Mouse (Mus musculus): Measurements from ENCODE around the gene Gabbr2. TPM values are rescaled to one million over a fixed set of nuclear protein-coding genes. Genes with fewer than 3 reads are reported as not detected.

Gene Gabbr2
- total and polyA plus RNA-seq, 2 experiments from 2014 or later: 17.7 to 98.9 TPM

DNA sequence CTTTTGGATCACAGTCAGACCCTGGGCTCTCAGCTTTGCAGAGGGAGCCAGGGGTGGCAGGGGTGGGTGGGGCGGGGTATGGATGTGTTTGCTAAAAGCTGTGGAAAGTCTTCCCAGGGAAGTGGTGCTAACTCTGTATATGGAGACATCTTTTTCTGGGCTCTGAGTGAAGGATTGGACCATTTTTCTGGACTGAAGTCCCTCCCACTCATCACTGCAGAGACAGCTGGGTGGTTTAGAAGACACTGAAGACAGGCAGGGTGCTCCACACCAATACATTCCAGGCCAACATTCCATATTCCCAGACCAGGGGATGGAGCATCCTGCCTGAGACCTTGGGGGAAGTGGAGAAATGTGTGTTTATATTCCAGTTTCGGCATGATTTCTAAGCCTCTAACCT is 125.6 kb downstream of the Gabbr2 start:
- no peaks in the 10 kb centered on the region for H3K27me3 ChIP-seq (ENCODE audit: insufficient read depth, low read length)

DNA sequence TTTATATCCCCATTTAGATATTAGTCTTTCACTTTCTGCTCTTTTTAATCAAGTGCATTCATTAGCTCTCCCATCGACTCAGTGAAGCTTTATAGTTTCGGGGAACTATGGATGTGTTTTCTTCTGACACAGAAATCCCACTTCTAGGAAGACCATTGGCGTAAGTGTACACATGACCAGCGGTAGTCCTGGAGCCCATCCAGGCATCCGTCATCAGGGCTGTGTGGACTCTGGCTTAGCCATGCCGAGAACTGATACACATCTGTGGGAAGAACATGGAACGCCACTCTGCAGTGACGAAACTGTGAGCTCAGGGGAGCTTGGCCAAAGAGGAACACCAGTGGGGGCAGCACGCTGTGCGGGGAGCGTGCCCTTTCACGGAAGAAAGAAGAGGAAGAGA is 128.0 kb downstream of the Gabbr2 start:
- no peak for ATAC-seq
- H3K27me3 ChIP-seq (ENCODE audit: insufficient read depth, low read length): no peaks in the 10 kb centered on the region
- peak; percentile 50 for DNase-seq (ENCODE audit: low spot score)
- H3K36me3 ChIP-seq (ENCODE audit: insufficient read depth, low read length): no peaks in the 10 kb centered on the region; the same call in 1 of the 2 replicates
- no peak overlapping the region for H3K4me2 ChIP-seq (ENCODE audit: low read depth, low read length)
- no peak overlapping the region for H3K9ac ChIP-seq (replicated peaks; ENCODE audit: low read length)
- no peak overlapping the region for H3K27ac ChIP-seq
- WGBS: 61% methylated on average over 12 of the region's 12 CpGs
- H3K4me3 ChIP-seq (ENCODE audit: low read length): no peak overlapping the region
- no peaks in the 10 kb centered on the region for H3K9me3 ChIP-seq (ENCODE audit: low read length)
- H3K4me1 ChIP-seq (ENCODE audit: insufficient read depth, low read length): peaks cover 6% of the 10 kb centered on the region; the same call in 1 of the 2 replicates
- no peak for TF ChIP-seq CTCF (IDR thresholded peaks at IDR 0.05; ENCODE audit: low read depth)

More for the DNA sequence above, 125.6 kb downstream of the Gabbr2 start:
- Histone ChIP-seq H3K9ac (replicated peaks; ENCODE audit: low read length) (no peak overlapping the region), H3K4me2 (ENCODE audit: low read depth, low read length) (no peak overlapping the region), H3K4me3 (ENCODE audit: low read length) (no peak overlapping the region), H3K4me1 (ENCODE audit: insufficient read depth, low read length) (peaks cover 5% of the 10 kb centered on the region; the same call in 1 of the 2 replicates), H3K36me3 (ENCODE audit: insufficient read depth, low read length) (no peaks in the 10 kb centered on the region; the same call in 1 of the 2 replicates), H3K27ac (no peak overlapping the region), H3K9me3 (ENCODE audit: low read length) (no peaks in the 10 kb centered on the region)
- DNase-seq (ENCODE audit: low spot score): no peak
- ATAC-seq: no peak
- 85% methylated on average over 2 of the region's 2 CpGs for WGBS
- TF ChIP-seq CTCF (IDR thresholded peaks at IDR 0.05; ENCODE audit: low read depth): no peak

DNA sequence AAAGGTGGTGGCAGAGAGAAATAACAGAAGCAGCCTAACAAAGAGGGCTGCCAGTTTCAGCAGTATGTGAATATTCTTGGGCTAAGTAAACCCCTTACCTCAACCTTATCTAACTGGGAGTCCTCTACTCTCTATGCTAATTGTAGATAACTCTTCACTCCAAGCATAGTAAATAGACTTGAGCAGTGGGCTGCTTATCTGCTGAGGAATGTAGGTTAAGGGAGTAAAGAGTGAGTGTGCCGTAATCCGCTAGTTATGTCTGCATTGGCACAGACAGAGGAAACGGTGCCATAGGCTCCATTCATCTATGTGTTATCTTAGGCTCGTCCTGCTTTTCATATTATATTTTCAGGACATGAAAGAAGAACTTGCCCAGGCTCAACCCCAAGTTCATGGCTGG is 129.0 kb downstream of the Gabbr2 start:
- DNase-seq (ENCODE audit: low spot score): no peak
- no peak overlapping the region for H3K9ac ChIP-seq (replicated peaks; ENCODE audit: low read length)
- H3K4me1 ChIP-seq (ENCODE audit: insufficient read depth, low read length): peaks cover 6% of the 10 kb centered on the region; the same call in 1 of the 2 replicates
- ATAC-seq: no peak
- no peak for TF ChIP-seq CTCF (IDR thresholded peaks at IDR 0.05; ENCODE audit: low read depth)
- H3K4me2 ChIP-seq (ENCODE audit: low read depth, low read length): no peak overlapping the region
- WGBS: 91% methylated on average over 4 of the region's 4 CpGs
- no peaks in the 10 kb centered on the region for H3K27me3 ChIP-seq (ENCODE audit: insufficient read depth, low read length)
- H3K36me3 ChIP-seq (ENCODE audit: insufficient read depth, low read length): no peaks in the 10 kb centered on the region
- H3K27ac ChIP-seq: no peak overlapping the region
- H3K9me3 ChIP-seq (ENCODE audit: low read length): no peaks in the 10 kb centered on the region
- H3K4me3 ChIP-seq (ENCODE audit: low read length): no peak overlapping the region

DNA sequence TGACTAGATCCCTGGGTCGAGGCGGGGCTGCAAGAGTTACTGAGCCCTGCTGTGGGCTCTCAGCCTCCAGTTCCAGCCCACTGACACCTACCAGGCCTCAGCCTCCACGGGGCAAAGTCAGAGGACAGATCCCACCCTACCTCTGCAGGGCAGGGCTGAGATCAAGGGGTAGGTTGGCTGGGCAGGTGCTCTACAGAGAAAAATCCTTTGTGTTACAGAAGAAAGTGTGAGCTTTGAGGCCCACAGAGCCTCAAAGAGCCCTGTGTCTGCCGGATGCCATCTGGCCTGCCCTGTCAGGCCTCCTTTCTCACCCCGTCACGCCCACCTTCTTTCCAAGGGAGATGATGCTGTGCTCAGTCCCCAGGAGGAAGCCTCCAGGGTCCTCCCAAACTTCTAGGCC is 131.1 kb downstream of the Gabbr2 start:
- DNase-seq (ENCODE audit: low spot score) (no peak), ATAC-seq (no peak)
- Histone ChIP-seq H3K4me1 (ENCODE audit: insufficient read depth, low read length) (peaks cover 6% of the 10 kb centered on the region; the same call in 1 of the 2 replicates), H3K9ac (replicated peaks; ENCODE audit: low read length) (no peak overlapping the region), H3K9me3 (ENCODE audit: low read length) (no peaks in the 10 kb centered on the region), H3K27me3 (ENCODE audit: insufficient read depth, low read length) (no peaks in the 10 kb centered on the region), H3K4me3 (ENCODE audit: low read length) (no peak overlapping the region), H3K4me2 (ENCODE audit: low read depth, low read length) (no peak overlapping the region), H3K36me3 (ENCODE audit: insufficient read depth, low read length) (no peaks in the 10 kb centered on the region), H3K27ac (no peak overlapping the region)
- WGBS: 81% methylated on average over 6 of the region's 6 CpGs
- TF ChIP-seq CTCF (IDR thresholded peaks at IDR 0.05; ENCODE audit: low read depth): no peak

DNA sequence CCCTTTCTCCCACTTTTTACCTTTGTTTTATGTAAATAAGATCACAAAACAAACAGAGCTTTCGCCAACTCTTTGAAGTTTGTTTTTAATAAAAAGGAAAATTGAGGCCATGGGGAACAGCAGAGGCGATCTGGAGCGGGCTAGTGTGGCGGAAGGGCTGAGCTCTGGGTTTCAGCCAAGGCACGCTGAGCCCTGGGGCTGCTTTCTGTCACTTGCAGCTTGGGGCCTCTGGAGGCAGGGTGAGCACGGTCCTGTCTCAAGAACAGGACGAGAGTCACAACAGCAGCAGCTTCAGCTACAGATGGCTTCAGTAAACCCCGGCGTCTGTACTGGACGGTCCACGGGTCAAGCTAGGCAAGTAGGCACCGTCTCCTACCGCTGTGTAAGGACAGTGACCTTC is 132.8 kb downstream of the Gabbr2 start:
- H3K4me2 ChIP-seq (ENCODE audit: low read depth, low read length): 0 out of 2 replicates have a peak overlapping the region, but pooled peaks have one; percentile 13
- no peaks in the 10 kb centered on the region for H3K36me3 ChIP-seq (ENCODE audit: insufficient read depth, low read length)
- H3K27ac ChIP-seq: peak overlapping the region; percentile 3
- no peaks in the 10 kb centered on the region for H3K9me3 ChIP-seq (ENCODE audit: low read length)
- no peak overlapping the region for H3K4me3 ChIP-seq (ENCODE audit: low read length)
- peak; percentile 76 for TF ChIP-seq CTCF (IDR thresholded peaks at IDR 0.05; ENCODE audit: low read depth)
- 14% methylated on average over 13 of the region's 13 CpGs for WGBS
- DNase-seq (ENCODE audit: low spot score) (peak; percentile 86), ATAC-seq (peak; percentile 71)
- peaks cover 19% of the 10 kb centered on the region for H3K4me1 ChIP-seq (ENCODE audit: insufficient read depth, low read length)
- 0 out of 2 replicates have a peak overlapping the region, but pooled peaks have one; percentile 10 for H3K9ac ChIP-seq (replicated peaks; ENCODE audit: low read length)
- H3K27me3 ChIP-seq (ENCODE audit: insufficient read depth, low read length): no peaks in the 10 kb centered on the region

DNA sequence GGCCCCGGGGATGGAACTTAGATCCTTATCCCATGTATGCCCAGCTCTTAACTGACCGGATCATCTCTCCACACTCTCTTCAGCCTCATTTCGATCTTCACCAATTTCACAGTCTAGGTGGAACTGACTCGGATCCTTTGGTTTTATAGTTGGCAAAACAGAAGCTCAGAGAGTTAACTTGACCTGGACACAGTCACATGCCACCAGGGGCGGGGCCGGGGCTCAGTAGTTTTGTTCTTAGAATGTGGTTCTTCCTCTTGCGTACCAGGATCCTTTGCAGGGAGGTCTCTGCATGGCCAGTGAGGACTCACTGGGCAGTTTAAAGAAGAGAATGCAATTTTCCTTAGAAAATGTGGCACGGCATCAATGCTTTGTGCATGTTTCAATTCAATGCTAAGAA is 135.5 kb downstream of the Gabbr2 start:
- H3K9ac ChIP-seq (replicated peaks; ENCODE audit: low read length): no peak overlapping the region
- H3K4me3 ChIP-seq (ENCODE audit: low read length): no peak overlapping the region
- H3K27ac ChIP-seq: peak overlapping the region; percentile 67; the same call in 1 of the 2 replicates
- no peaks in the 10 kb centered on the region for H3K27me3 ChIP-seq (ENCODE audit: insufficient read depth, low read length)
- no peak overlapping the region for H3K4me2 ChIP-seq (ENCODE audit: low read depth, low read length)
- H3K4me1 ChIP-seq (ENCODE audit: insufficient read depth, low read length): peaks cover 20% of the 10 kb centered on the region
- DNase-seq (ENCODE audit: low spot score) (no peak), ATAC-seq (no peak)
- 90% methylated on average over 8 of the region's 8 CpGs for WGBS
- H3K9me3 ChIP-seq (ENCODE audit: low read length): no peaks in the 10 kb centered on the region
- TF ChIP-seq CTCF (IDR thresholded peaks at IDR 0.05; ENCODE audit: low read depth): no peak
- no peaks in the 10 kb centered on the region for H3K36me3 ChIP-seq (ENCODE audit: insufficient read depth, low read length)

DNA sequence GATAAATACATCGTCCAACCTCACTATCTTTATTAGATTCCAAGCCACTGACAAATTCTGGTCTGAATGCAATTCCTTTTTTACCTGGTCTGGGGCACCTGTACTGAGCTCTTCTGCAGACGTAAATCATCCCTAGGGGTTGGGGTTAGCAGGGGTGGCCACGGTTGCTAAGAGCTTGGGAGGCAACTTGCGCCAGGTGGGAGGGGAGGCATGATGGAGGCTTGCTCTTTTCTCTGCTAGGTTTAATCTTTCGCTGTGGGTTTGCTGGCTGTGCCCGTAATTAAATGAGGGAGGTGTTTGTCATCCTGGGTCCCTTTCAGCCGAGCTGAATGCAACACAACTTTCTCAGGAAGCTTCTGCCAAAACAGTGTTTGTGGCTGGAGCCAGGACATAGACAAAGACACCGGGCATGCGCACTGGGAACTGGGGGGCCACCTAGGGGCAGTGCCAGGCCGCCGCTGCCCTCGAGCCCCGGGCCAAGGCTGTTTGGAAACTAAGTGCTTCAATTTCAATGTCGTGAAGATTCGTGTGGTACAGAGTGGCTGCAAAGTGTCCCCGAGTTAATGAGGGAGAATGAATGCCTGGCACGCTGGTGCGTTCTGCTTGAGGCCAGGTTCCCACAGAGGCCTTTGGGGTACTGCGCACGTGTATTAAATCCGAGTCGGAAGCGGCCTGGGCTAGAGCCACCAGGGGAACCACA is 136.8 kb downstream of the Gabbr2 start:
- peak; percentile 86 for DNase-seq (ENCODE audit: low spot score)

More for the DNA sequence above, 136.8 kb downstream of the Gabbr2 start:
- H3K9ac ChIP-seq (replicated peaks; ENCODE audit: low read length): no peak overlapping the region
- peaks cover 20% of the 10 kb centered on the region for H3K4me1 ChIP-seq (ENCODE audit: insufficient read depth, low read length)
- ATAC-seq: peak; percentile 87
- no peaks in the 10 kb centered on the region for H3K9me3 ChIP-seq (ENCODE audit: low read length)
- H3K27me3 ChIP-seq (ENCODE audit: insufficient read depth, low read length): no peaks in the 10 kb centered on the region
- H3K27ac ChIP-seq: peak overlapping the region; percentile 67
- H3K4me3 ChIP-seq (ENCODE audit: low read length): no peak overlapping the region
- 0 out of 2 replicates have a peak overlapping the region, but pooled peaks have one; percentile 3 for H3K4me2 ChIP-seq (ENCODE audit: low read depth, low read length)
- H3K36me3 ChIP-seq (ENCODE audit: insufficient read depth, low read length): no peaks in the 10 kb centered on the region
- 25% methylated on average over 23 of the region's 23 CpGs for WGBS
- TF ChIP-seq CTCF (IDR thresholded peaks at IDR 0.05; ENCODE audit: low read depth): peak; percentile 39
